Mouse (Mus musculus) naive thymus-derived CD4-positive, alpha-beta T cell, adult 2 months (primary cell): ENCODE data around the gene Adss.

Experiments
- DNase-seq: peaks from one replicate; pipeline ENCODE4 v3.0.0-alpha.2; 2011; ENCODE audit warnings: low read depth

The Adss gene

GRCm38 (mm10) chr1:177727883-177728525 lies 68.3 kb downstream of the Adss start:
- no peak for DNase-seq

GRCm38 (mm10) chr1:177726870-177727269 lies 69.4 kb downstream of the Adss start:
- DNase-seq = no peak

GRCm38 (mm10) chr1:177723786-177724185 lies 72.5 kb downstream of the Adss start:
- no peak for DNase-seq

GRCm38 (mm10) chr1:177719029-177719427 lies 77.3 kb downstream of the Adss start:
- DNase-seq = no peak

- DNase-seq = no peak
Observed at GRCm38 (mm10) chr1:177718340-177719028, 77.8 kb downstream of the Adss start.

- DNase-seq = no peak
Observed at GRCm38 (mm10) chr1:177717057-177717835, 79.1 kb downstream of the Adss start.

- DNase-seq = no peak
Observed at GRCm38 (mm10) chr1:177716448-177716847, 79.9 kb downstream of the Adss start.

GRCm38 (mm10) chr1:177714397-177715012 lies 81.8 kb downstream of the Adss start:
- no peak for DNase-seq

- no peak for DNase-seq
Observed at GRCm38 (mm10) chr1:177713635-177714396, 82.5 kb downstream of the Adss start.
